Mouse (Mus musculus) lung, postnatal 14 days (tissue): ENCODE measurements at regions not wholly inside any gene's neighbourhood (a gene's known extent, or its start where the extent isn't known, plus 50 kb on each side); places are given as distances from the start of the nearest gene placed in this dataset.
"Not testable (repeated sequence)": the region's sequence is repeated elsewhere in the genome, so short reads cannot be mapped to it uniquely, and the experiment has no call there.

Experiments used
- DNase-seq: peaks from one replicate; pipeline ENCODE4 v3.0.0; 2021

DNA sequence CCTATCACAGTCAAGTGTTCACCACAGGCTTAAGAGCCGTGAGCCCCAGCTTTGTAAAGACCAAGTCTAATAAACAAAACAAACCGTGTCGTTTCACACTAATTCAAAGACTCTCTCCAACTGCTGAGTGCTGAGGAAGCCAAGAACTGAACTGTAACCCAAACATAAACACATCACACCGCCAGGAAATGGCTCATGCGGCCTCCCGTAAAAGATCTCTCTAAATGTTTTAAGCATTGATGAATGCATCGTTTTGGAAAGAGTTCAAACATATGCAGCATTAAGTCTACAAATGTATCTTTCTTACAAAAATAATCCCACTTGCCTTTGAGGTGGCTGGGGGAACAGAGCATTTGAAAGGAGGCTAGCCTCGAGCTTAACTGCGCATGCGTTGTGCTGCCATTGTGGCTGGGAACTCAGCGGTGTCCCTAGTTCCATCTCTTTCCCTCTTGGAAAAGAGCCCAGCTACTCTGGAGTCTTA lies 280.7 kb downstream of the Gxylt1 start:
- peak; percentile 25 for DNase-seq

DNA sequence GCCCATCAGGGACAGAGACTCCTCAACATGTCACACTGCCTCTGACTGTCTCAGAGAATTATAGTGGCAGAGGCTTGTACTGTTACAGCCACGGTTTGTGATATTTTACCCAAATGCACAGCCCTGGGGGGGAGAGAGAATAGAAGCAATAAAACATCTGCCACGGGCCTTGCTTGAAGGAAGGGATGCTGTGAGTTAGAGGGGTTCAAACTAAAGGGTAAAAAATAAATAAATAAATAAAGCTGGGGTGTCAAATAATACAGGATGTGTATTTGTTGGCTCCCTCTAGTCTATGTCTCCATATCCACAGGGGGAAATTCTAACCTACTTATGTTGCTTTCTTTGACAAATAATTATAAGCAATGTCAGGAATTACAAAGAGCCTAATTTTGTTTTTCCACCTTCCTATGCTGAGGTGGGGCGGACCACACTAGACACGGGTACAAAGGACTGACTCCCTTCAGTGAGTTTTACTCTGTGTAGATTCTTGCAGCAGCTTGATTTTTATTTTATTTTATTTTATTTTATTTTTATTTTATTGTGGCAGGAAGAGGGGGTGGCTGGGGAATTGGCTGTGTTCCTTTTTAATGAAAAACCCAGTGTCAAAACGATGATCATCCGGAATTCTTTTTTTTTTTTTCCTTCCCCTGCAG lies 281.3 kb downstream of the Gxylt1 start:
- no peak for DNase-seq

DNA sequence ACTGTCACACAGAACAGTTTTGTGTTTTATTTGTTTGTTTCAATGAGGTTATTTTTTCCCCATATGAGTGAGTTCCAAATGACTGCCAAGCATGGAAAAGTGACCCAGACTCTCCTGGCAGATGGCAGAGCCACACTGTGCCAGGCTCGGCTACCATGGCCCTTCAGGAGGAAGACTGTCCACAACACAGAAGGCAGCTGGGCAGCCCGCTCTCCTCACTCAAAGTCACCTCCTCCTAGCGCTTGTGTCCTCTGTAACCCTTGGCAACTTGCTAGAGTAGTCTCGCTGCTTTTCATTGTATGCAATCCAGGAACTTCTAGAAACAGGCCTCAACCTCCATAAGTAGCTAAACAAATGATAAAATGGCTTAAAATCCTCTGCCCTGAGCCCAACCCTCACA lies 299.2 kb downstream of the Gxylt1 start:
- no peak for DNase-seq

DNA sequence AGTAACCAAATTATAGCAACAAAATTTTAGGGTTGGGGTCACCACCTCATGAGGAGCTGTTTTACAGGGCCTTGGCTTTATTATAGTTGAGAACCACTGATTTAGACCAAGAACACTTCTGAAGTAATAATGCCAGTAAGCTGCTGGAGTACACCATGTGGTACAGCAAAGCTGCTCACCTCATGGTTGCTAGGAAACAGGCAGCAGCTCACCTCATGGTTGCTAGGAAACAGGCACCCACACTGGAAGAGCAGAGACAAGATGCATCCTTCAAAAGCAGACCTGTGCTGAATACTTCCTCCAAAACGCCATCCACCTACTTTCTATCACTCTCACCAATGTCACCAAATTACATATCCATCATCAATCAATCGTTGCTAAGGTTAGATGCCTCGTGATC lies 300.0 kb downstream of the Gxylt1 start:
- no peak for DNase-seq

DNA sequence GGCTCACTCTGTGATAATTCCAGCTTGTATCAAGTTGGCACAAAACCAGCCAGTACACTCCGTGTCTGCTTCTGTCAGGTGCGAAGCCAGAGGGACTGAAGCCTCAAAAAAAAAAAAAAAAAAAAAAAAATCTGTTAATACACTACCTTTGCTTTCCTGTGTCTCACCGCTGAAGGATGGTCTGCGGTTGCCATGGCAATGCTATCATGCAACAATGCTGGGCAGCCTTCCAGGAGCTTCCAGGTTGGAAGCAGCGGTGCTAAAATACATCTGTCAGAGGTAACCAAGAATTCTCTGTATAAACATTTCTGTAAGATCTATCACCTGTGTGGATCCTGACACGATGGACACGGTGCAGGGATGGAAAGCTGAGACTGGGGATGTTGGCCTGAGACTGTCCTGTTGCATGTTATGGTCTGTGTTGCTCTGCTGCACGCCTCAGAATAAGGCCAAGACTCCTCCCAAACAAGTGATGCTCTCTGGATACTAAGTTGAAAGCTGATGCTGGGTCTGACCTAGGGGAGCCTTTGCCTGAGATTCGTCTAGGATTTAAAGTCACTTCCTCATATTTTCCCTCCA lies 301.2 kb downstream of the Gxylt1 start:
- DNase-seq, result no peak

DNA sequence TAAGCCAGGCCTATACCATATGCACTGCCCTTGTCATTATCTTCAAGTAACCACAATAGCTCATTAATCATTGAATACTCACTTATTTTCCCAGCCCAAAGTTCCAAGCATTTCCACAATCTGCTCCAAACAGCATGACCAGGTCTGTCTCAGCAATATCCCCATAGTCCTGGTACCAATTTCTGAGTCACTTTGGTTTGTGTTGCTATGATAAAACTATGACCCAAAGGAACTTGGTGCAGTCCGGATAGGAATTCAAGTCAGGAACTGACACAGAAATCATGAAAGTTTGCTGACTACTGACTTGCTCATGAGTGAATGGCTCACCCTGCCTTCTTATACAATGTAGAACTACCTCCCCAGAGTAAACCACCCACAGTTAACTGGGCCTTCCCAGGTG lies 309.4 kb downstream of the Gxylt1 start:
- DNase-seq, result no peak

DNA sequence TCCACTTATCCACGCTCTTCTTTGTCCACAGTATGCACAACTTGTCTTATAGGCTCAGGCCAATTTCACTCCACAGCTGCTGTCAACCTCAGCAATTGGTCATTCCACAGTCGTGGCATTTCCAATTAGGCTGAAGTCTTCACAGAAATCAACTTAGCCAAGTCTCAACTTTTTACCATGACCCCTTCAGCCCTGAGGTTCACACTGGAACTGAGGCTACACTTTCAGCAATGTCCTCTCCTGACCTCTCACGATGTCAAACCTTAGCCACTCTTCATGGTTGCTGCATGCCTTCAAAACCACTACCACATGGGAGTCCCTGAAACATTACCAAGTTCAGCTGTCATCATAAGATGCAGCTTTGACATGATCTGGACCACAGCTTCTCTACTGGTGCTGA lies 310.1 kb downstream of the Gxylt1 start:
- no peak for DNase-seq

DNA sequence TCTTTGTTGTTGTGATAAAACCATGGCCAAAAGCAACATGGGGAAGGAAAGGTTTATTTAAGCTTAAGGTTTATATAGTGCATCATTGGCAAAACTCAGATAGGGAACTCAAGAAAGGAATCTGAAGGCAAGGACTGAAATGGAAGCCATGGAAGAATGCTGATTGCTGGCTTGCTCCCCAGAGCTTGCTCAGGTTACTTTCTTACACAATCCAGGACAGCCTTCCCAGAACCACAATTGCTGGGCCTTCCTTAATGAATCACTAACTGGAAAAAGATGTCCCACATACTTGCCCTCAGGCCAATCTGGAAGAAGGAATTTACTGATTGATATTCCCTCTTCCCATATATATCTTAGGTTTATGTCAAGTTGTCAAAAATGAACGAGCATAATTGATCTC lies 310.8 kb downstream of the Gxylt1 start:
- no peak for DNase-seq

DNA sequence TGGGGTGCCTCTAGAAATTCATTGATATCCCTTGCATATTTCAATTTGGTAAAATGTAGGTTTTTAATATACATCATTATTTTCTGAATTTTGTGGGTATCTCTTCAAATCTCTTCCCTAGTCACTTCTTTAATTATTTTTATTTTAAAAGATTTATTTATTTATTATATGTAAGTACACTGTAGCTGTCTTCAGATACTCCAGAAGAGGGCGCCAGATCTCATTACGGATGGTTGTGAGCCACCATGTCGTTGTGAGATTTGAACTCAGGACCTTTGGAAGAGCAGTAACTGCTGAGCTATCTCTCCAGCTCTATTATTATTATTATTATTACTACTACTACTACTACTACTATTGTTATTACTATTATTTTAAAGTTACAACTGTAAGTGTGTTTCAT lies 324.1 kb downstream of the Gxylt1 start:
- not testable (repeated sequence) for DNase-seq

DNA sequence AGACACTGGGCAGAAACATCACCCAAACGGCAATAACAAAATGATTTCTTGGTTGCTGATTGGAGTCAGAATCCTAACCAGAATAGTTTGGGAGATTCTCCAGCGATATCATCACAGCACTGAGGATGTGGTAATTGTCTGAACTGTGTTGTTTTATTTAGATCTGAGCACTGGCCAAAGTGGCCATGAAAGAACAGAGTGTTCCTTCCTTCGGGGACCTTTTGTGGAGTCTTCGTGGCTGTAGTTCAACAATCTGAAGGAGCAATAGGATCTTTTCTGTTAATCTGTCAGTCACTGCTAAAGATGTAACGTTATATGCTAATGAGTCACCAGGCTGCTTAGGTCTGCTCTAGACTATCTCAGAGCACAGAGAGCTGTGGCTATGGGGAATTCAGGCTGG lies 328.8 kb downstream of the Gxylt1 start:
- DNase-seq, result no peak

DNA sequence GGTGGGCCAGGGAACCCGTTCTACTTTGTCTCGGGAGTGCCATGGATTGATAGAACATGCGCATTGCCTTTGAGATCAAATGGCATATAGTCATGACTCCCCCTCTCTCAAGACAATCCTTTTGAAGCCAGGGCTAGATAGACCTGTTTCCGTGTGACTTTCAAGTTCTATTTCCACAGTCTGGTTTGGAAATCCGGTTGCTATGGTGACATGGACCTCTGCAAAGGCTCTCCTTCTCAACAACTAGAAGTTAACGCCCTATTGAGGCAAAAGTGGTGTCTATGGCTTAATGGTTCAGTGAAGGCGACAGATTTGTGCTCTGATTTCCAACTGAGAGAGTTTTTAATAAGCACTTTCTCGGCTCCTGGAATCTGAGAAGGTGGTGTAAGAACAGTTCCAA lies 371.2 kb downstream of the Gxylt1 start:
- no peak for DNase-seq

DNA sequence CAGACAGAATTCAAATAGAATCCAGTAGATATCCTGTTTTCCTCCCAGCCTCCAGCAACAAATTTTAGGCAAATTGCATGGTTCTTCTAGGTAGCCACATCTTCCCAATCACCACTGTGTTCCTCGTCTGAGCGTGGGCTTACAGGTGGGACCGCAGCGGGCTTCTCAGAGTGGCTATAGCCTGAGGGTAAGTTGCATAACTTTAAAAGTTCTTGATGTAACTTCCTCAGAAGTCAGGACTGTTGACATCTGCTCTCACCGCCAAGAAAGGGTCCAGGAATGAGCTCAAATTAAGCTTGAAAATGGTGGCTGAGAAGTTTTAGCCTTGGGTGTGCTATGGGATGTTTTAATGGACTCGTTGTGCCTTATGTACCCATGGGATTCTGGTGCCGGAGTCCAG lies 377.7 kb downstream of the Gxylt1 start:
- DNase-seq, result no peak

DNA sequence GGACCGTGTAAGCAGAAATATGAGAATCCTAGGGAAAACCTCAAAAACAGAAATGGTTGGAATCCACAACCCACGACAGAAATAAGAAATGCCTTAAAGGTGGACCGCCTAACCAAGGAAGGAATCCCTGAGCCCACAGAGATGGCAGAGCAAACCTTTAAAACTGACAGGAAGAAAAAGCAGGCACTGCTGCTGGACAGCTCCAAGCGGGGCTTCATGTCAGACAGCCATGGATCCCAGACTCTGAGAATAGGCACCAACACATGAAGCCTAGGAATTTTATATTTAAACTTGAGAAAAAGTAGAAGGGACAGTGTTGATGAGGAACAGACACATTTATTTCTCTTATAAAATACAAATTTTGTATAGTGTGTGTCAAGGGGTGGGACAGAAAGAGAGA lies 379.1 kb downstream of the Gxylt1 start:
- no peak for DNase-seq

DNA sequence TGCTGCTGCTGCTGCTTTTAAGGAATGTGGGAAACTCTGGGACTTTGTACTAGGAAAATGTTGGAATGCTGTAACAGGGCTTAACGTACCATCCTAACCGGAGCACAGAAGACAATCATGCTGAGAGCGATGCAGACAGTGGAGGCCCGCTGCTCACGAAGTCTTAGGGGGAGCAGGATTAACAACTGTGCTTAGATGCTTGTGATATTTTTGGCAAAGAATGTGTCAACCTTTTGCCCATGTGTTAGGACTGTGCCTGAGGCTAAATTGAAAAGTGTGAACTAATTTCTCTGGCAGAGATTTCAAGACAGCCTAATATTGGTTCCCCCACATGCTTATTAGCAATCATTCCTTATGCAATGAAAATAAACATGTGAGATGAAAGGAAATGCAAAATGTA lies 398.5 kb downstream of the Gxylt1 start:
- no peak for DNase-seq

DNA sequence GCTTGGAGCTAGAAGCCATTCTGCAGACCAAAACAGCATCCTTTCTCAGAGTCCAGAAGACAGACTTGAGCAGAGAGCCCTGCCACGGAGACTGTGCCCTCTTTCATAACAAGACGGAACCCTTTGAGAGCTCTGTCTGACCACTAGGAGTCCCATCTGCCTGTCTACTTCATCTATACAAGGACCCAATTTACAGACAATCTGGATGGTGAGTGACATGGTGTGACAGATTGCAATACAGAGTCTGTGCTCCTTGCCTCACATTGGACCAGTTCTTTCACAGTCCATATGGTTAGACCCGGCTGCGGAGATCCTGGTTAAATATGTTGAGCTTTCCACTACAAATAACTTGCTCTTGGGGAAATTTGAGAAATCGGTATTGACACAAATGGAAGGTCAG lies 410.9 kb downstream of the Gxylt1 start:
- DNase-seq, result no peak

DNA sequence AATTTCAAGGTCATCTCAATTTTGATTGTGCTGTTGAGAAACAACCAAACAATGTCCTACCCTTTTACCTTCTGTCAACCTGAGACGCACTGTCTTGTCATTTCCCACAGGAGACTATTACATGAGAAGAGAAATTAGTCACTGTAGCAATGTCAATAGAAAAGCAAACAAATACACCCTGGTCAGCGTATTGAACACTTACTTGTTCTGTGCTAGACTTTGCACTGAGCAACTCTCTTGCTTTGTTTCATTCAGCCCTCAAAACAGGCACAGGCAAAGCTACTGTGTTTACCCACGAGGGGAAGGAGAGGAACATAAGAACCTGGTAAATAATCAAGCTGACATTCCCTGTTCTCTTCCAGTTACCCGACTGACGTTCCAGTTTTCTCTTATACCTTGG lies 424.1 kb downstream of the Gxylt1 start:
- DNase-seq, result no peak

DNA sequence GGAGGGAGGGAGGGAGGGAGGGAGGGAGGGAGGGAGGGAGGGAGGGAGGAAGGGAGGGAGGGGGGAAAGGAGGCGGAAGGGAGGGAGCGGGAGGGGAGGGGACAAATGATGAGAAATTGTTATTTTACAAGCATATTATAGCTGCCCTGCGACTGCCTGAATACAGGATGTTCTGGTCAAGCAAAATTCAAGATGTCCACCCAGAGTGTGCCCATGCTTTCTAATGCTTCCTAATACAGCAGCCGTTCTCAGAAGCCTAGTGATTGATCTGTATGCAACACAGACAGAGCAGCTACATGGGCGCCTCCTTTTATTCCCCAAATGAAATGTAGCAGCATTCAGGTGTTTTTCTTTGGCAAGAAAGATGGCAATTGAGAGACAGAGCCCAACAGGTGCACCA lies 434.9 kb downstream of the Gxylt1 start:
- DNase-seq, result no peak

DNA sequence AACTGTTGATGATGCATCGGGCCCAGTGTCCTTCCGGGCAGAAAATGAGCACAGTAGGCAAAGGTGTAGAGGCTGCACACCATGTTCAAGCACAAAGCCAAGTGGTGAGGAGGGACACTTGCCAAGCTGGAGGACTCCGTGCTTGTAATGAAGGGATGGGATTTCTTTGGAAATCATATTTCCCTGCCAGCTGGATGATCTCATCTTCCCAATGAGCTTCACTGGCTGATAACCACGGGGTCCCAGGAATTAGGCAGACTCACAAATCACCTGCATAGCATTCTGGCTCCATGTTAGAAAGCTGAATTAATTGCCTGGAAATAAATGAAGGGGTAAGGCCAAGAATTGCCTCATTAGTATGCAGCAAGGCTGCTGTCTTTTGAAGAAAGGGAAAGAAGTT lies 435.4 kb downstream of the Gxylt1 start:
- no peak for DNase-seq

DNA sequence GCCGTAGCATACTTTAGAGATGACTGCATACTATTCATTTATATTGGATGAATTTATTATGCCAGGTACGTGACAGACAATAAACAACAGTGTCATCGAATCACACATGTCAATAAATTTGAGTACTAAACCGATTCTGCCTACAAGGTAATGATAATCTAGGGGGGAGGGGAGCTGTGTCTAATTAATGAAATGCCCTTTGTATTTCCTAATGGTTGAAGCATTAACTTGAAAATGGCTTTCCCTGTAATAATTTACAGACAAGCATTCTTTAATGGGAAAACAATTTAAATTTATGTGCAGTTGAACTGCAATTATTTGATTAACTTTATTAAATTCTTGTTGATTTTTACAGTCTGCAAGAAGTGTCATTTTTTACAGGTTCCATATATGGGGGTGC lies 429.5 kb downstream of the Pdzrn4 start:
- DNase-seq, result no peak
